Mouse (Mus musculus) bone marrow macrophage, adult 2 months (primary cell): ENCODE results near the gene Hbq1a. TPM values are rescaled to one million over a fixed set of nuclear protein-coding genes. Genes with fewer than 3 reads are reported as not detected.

Experiments
- H3K27ac ChIP-seq: 2 replicates; pipeline ENCODE4 v1.5.1; 2012; ENCODE audit warnings: low read depth, low read length; ENCODE audit not compliant: insufficient read depth
- H3K4me1 ChIP-seq: 2 replicates; pipeline ENCODE4 v1.6.1; 2012; ENCODE audit warnings: low read length; ENCODE audit not compliant: control insufficient read depth, insufficient read depth
- H3K4me3 ChIP-seq: 2 replicates; pipeline ENCODE4 v1.5.1; 2012; ENCODE audit warnings: mild to moderate bottlenecking, low read length, moderate library complexity; ENCODE audit not compliant: insufficient read depth
- CTCF ChIP-seq: IDR thresholded peaks from 2 replicates; pipeline ENCODE4 v1.5.1; 2012; ENCODE audit warnings: low read depth, mild to moderate bottlenecking, low read length, moderate library complexity
- POLR2A ChIP-seq: IDR thresholded peaks from 2 replicates; pipeline ENCODE4 v1.6.1; 2012; ENCODE audit warnings: mild to moderate bottlenecking, low read depth, low read length, borderline replicate concordance
- polyA plus RNA-seq: library from polyadenylated mRNA; stranded (reverse); fragments of >200 nt; gene quantifications from 2 replicates; pipeline ENCODE4 v1.2.4, GENCODE M21; 2012; ENCODE audit not compliant: missing spikeins, insufficient read depth, insufficient read length

The Hbq1a gene
- polyA plus RNA-seq, 1 experiment: not detected

DNA sequence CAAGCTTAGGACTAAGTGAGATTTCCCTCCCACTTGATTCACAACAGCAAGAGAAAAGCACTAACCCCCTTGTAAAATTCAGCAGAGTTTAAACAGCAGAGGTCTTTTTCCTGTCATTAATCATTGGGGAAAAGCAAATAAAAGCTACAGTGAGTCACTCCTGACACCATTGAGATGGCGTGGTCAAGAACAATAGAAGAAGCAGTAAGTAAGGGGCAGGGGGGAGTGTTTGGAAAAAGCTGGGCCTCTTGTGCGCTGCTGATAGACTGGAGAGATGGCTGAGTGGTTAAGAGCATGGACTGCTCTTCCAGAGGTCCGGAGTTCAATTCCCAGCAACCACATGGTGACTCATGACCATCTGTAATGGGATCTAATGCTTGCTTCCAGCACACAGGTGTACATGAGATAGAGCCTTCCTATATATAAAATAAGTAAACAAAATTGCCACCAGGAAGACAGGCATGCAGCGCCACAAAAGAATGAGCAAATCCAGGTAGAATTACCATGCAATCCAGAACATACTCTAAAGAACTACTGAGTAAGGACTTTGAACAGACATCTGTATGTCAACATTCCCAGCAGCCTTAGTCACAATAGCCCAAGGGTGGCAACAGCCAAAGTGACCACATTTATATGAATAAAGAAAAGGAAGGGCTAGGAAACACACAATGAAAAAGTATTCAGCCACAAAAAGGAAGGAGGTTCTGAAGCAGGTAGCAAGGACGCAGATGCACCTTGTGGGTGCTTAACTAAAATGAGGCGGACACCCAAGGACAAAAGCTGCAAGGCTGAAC, 45.8 kb downstream of the Hbq1a start:
- peaks cover 12% of the 10 kb centered on the region for H3K4me1 ChIP-seq
- no peak overlapping the region for H3K27ac ChIP-seq
- TF ChIP-seq POLR2A: no peak
- no peak for TF ChIP-seq CTCF
- no peak overlapping the region for H3K4me3 ChIP-seq

- Histone ChIP-seq H3K4me3 (peak overlapping the region; percentile 83), H3K27ac (no peak overlapping the region)
- TF ChIP-seq CTCF (no peak), POLR2A (no peak)
Observed at GRCm38 (mm10) chr11:32347264-32347606, 47.4 kb downstream of the Hbq1a start.

DNA sequence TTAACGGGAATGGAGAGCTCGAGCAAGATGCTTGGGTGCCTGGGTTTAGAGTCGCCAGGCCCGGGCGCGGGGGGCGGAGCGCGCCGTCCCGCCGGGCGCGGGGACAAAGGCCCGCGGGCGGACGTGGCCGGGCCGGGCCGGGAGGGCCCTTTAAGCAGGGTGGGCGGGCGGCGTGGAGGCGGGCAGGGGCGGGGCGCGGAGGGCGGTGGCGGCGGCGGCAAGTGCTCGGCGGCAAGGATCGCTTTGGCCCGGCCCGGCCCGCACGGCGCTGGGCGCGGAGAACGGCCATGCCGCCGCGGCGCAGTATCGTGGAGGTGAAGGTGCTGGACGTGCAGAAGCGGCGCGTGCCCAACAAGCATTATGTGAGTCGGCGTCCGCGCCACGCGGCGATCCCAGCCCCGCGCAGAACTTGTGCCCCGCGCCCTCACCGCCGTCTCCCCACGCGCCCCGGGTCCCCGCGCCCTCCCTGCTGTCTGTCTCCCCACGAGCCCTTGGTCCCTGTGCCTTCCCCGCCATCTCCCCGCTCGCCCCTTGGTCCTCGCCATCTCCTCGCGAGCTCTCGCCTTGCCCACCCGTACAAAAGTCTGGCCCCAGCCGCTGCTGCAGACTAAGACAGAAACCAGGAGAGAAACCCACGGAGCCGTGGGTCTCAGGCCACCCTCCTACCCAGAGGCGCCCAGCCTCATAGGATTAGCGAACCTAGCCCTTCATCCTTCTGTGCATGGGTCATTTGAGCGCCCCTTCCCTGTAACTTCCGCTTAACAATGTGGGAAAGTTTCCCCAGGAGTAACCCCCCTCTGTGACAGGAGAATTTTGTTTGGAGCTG, 48.0 kb downstream of the Hbq1a start, which contains the start of gene Sh3pxd2b:
TSS of gene Sh3pxd2b (plus strand) at position 214 of the 826 bp plus-strand sequence.
- Histone ChIP-seq H3K4me1 (peaks cover 26% of the 10 kb centered on the region), H3K27ac (peak within 1 kb of the TSS; percentile 94), H3K4me3 (peak within 1 kb of the TSS; percentile 83)
- TF ChIP-seq CTCF: no peak
- no peak; the same call in 1 of the 2 replicates for TF ChIP-seq POLR2A

More at GRCm38 (mm10) chr11:32347264-32347606, 47.4 kb downstream of the Hbq1a start:
- H3K4me1 ChIP-seq: peaks cover 20% of the 10 kb centered on the region

- TF ChIP-seq CTCF: no peak
- no peak for TF ChIP-seq POLR2A
- peaks cover 34% of the 10 kb centered on the region for H3K4me1 ChIP-seq
- H3K4me3 ChIP-seq: peak overlapping the region; percentile 83
- peak overlapping the region; percentile 94 for H3K27ac ChIP-seq
Observed at GRCm38 (mm10) chr11:32348433-32349283, 48.8 kb downstream of the Hbq1a start.

DNA sequence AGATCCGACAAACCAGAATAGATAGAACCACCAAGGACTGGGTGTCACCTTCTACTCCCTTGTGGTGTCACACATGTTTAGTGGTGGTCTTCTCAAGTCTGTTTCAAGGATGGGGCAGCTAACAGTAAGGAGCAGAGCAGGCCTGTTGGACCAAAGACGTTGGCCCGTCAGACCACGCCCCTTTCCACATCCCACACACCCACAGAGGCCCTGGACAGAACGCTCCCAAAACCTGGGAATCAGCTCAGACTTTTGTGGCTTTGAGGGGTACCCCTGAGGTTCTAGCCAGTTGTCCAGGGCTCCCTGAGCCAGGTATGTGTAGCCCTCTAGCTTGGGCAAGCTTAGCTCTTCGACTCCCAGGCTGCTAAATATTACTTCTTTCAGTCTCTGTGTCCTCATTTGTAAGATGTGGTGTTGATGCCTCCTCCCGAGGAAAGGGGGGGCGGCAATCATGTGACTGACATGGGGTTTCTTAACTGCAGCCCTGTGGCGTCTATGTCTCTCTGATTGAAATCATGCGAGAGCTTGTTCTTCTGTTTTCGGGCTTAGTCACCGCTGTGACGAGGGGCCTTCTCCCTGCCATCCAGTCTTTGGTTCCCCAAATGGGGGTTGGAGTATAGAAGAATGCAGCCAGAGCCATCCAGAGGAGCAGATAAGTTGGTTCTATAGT, 49.5 kb downstream of the Hbq1a start:
- TF ChIP-seq POLR2A (no peak), CTCF (no peak)
- H3K27ac ChIP-seq: peak overlapping the region; percentile 94
- H3K4me1 ChIP-seq: peaks cover 42% of the 10 kb centered on the region
- peak overlapping the region; percentile 83 for H3K4me3 ChIP-seq

Other genes with a start within 250 kb of the Hbq1a start
- gene Il9r, start 99.8 kb upstream of the Hbq1a start, polyA plus RNA-seq: not detected in 2 replicates
- gene Snrnp25, start 94.7 kb upstream of the Hbq1a start, polyA plus RNA-seq: 29.6 and 40.2 TPM in 2 replicates
- 3.4 and 4.7 TPM in 2 replicates for gene Rhbdf1, start 77.8 kb upstream of the Hbq1a start, polyA plus RNA-seq
- gene Mpg, start 73.6 kb upstream of the Hbq1a start, polyA plus RNA-seq: 13.8 and 15.3 TPM in 2 replicates
- 14.2 and 18.5 TPM in 2 replicates for gene Nprl3, start 32.4 kb upstream of the Hbq1a start, polyA plus RNA-seq
- not detected in 2 replicates for gene Hba-x, start 23.7 kb upstream of the Hbq1a start, polyA plus RNA-seq
- not detected in 2 replicates for gene Hba-a1, start 16.6 kb upstream of the Hbq1a start, polyA plus RNA-seq
- gene Hbq1b, start 13.1 kb upstream of the Hbq1a start, polyA plus RNA-seq: not detected in 2 replicates
- 1.4 TPM in 1 of 2 replicates, not detected in the other for gene Hba-a2, start 3.6 kb upstream of the Hbq1a start, polyA plus RNA-seq
- gene Sh3pxd2b, start 47.8 kb downstream of the Hbq1a start, polyA plus RNA-seq: 54.6 and 64.9 TPM in 2 replicates
- gene Ubtd2, start 155.3 kb downstream of the Hbq1a start, polyA plus RNA-seq: 2.4 and 4.0 TPM in 2 replicates
- gene Efcab9, start 232.0 kb downstream of the Hbq1a start, polyA plus RNA-seq: not detected in 2 replicates
- gene Stk10, start 233.2 kb downstream of the Hbq1a start, polyA plus RNA-seq: 27.6 and 32.9 TPM in 2 replicates